Mouse (Mus musculus) heart, postnatal 0 days (tissue): ENCODE measurements around the gene Bcam.

ENCODE experiments used
- CTCF ChIP-seq: IDR thresholded peaks from 2 replicates; pipeline ENCODE4 v1.5.1; 2016; ENCODE audit warnings: antibody characterized with exemption, control low read depth, low read depth
- EP300 ChIP-seq: IDR thresholded peaks from 2 replicates; pipeline ENCODE4 v1.6.1; 2016; ENCODE audit warnings: antibody characterized with exemption, low read depth

GRCm38 (mm10) chr7:19768251-19768650 lies 2.6 kb downstream of the Bcam start:
- no peak for TF ChIP-seq CTCF
- TF ChIP-seq EP300: no peak
